Mouse (Mus musculus): ENCODE data around the gene Scgb1b29.
"Not testable (repeated sequence)": the region's sequence is repeated elsewhere in the genome, so short reads cannot be mapped to it uniquely, and the experiment has no call there.

Scgb1b29 gene

DNA sequence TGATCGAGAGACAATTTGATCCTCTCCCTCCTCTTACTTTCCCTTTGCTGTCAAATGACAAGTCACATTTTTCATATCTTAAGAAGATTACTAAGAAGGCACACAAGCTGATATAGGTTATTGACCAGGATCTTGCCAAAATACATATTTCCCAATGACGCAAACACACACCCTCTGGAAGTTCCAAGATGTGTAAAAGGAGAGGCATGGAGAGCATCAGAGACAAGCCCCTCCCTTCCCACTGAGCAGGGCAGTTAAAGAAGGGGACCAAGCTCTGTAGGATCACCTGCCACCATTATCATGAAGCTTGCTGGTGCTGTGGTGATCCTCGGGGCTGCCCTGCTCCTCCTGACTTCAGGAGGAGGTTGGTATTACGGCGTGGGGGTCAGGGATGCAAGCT, at the start of gene Scgb1b29:
TSS of gene Scgb1b29 (plus strand) at position 301 of the 400 bp plus-strand sequence.
- in situ Hi-C loops (cut with MboI): not testable (repeated sequence)

GRCm38 (mm10) chr7:32428636-32429035, 12.7 kb upstream of the Scgb1b29 start:
- in situ Hi-C loops (cut with MboI): not testable (repeated sequence)

Measured in mature B cell (primary cell).